Mouse (Mus musculus) megakaryocyte progenitor cell, adult 5-6 weeks (primary cell): ENCODE measurements around the gene Olfr923. TPM values are rescaled to one million over a fixed set of nuclear protein-coding genes. Genes with fewer than 3 reads are reported as not detected.
"Not testable (repeated sequence)": the region's sequence is repeated elsewhere in the genome, so short reads cannot be mapped to it uniquely, and the experiment has no call there.

ENCODE experiments used
- ATAC-seq: replicated peaks from 2 replicates; pipeline ENCODE4 v1.8.0; 2016; ENCODE audit warnings: mild to moderate bottlenecking, moderate TSS enrichment, inconsistent platforms; ENCODE audit not compliant: poor library complexity
- total RNA-seq, 2 experiments: library from RNA; stranded (forward) in 1 of 2; stranded (reverse) in 1 of 2; fragments of 157-497, 149-512 nt in 1 of 2; fragments of 200-1000 nt in 1 of 2; gene quantifications; 2 replicates each; pipeline versions ENCODE4 v1.2.3 to v1.2.4; 2015 to 2017

Gene Olfr923
- total RNA-seq (2015) (not detected in 2 replicates), total RNA-seq (2017) (not detected in 2 replicates)

- ATAC-seq, result no peak
These were observed at the start of gene Olfr923 for GRCm38 (mm10) chr9:38826245-38826644. Olfr923 (plus strand) TSS chr9:38826545.

GRCm38 (mm10) chr9:38792689-38793088 is 33.7 kb upstream of the Olfr923 start:
- no peak for ATAC-seq

GRCm38 (mm10) chr9:38805696-38806095 is 20.6 kb upstream of the Olfr923 start:
- ATAC-seq, result no peak

GRCm38 (mm10) chr9:38814314-38814713 is 12.0 kb upstream of the Olfr923 start, which contains the start of gene Olfr922:
Olfr922 (plus strand) TSS chr9:38814614.
- no peak for ATAC-seq

- peak; percentile 34; the same call in 1 of the 2 replicates for ATAC-seq
These were observed 10.8 kb upstream of the Olfr923 start for GRCm38 (mm10) chr9:38815458-38815986.

GRCm38 (mm10) chr9:38833027-38833426 is 6.7 kb downstream of the Olfr923 start:
- no peak for ATAC-seq

GRCm38 (mm10) chr9:38844149-38844548 is 17.8 kb downstream of the Olfr923 start, which contains the start of gene Olfr924:
Olfr924 (plus strand) TSS chr9:38844449.
- no peak for ATAC-seq

GRCm38 (mm10) chr9:38854760-38855159 is 28.4 kb downstream of the Olfr923 start, which contains the start of gene Olfr26:
Olfr26 (plus strand) TSS chr9:38855060.
- ATAC-seq, result no peak

GRCm38 (mm10) chr9:38874880-38875279 is 48.5 kb downstream of the Olfr923 start:
- ATAC-seq, result not testable (repeated sequence)

GRCm38 (mm10) chr9:38876826-38877225 is 50.5 kb downstream of the Olfr923 start, which contains the start of gene Olfr926:
Olfr926 (plus strand) TSS chr9:38877126.
- no peak for ATAC-seq

Other genes with a start within 250 kb of the Olfr923 start
- gene Olfr912, start 246.4 kb upstream of the Olfr923 start, total RNA-seq (2015), result not detected in 2 replicates
- gene Olfr912, start 246.4 kb upstream of the Olfr923 start, total RNA-seq (2017), result not detected in 2 replicates
- gene Olfr913, start 233.8 kb upstream of the Olfr923 start, total RNA-seq (2015), result not detected in 2 replicates
- not detected in 2 replicates for gene Olfr913, start 233.8 kb upstream of the Olfr923 start, total RNA-seq (2017)
- gene Olfr914, start 221.4 kb upstream of the Olfr923 start, total RNA-seq (2015), result not detected in 2 replicates
- gene Olfr914, start 221.4 kb upstream of the Olfr923 start, total RNA-seq (2017), result not detected in 2 replicates
- gene Olfr916, start 166.7 kb upstream of the Olfr923 start, total RNA-seq (2015), result not detected in 2 replicates
- gene Olfr916, start 166.7 kb upstream of the Olfr923 start, total RNA-seq (2017), result not detected in 2 replicates
- not detected in 2 replicates for gene Olfr917, start 160.7 kb upstream of the Olfr923 start, total RNA-seq (2015)
- gene Olfr917, start 160.7 kb upstream of the Olfr923 start, total RNA-seq (2017), result not detected in 2 replicates
- gene Olfr918, start 151.9 kb upstream of the Olfr923 start, total RNA-seq (2015), result not detected in 2 replicates
- not detected in 2 replicates for gene Olfr918, start 151.9 kb upstream of the Olfr923 start, total RNA-seq (2017)
- gene Olfr919, start 122.9 kb upstream of the Olfr923 start, total RNA-seq (2015), result not detected in 2 replicates
- gene Olfr919, start 122.9 kb upstream of the Olfr923 start, total RNA-seq (2017), result not detected in 2 replicates
- 24.6 and 29.1 TPM in 2 replicates for gene Vwa5a, start 108.3 kb upstream of the Olfr923 start, total RNA-seq (2015)
- 32.7 and 34.7 TPM in 2 replicates for gene Vwa5a, start 108.3 kb upstream of the Olfr923 start, total RNA-seq (2017)
- 0.10 and 0.49 TPM in 2 replicates for gene Olfr920, start 74.2 kb upstream of the Olfr923 start, total RNA-seq (2015)
- 0.20 TPM in 1 of 2 replicates, not detected in the other for gene Olfr920, start 74.2 kb upstream of the Olfr923 start, total RNA-seq (2017)
- not detected in 2 replicates for gene Olfr921, start 53.5 kb upstream of the Olfr923 start, total RNA-seq (2015)
- gene Olfr921, start 53.5 kb upstream of the Olfr923 start, total RNA-seq (2017), result not detected in 2 replicates
- gene Olfr922, start 11.9 kb upstream of the Olfr923 start, total RNA-seq (2015), result not detected in 2 replicates
- not detected in 2 replicates for gene Olfr922, start 11.9 kb upstream of the Olfr923 start, total RNA-seq (2017)
- gene Olfr924, start 17.9 kb downstream of the Olfr923 start, total RNA-seq (2015), result not detected in 2 replicates
- not detected in 2 replicates for gene Olfr924, start 17.9 kb downstream of the Olfr923 start, total RNA-seq (2017)
- gene Olfr26, start 28.5 kb downstream of the Olfr923 start, total RNA-seq (2015), result not detected in 2 replicates
- not detected in 2 replicates for gene Olfr26, start 28.5 kb downstream of the Olfr923 start, total RNA-seq (2017)
- not detected in 2 replicates for gene Olfr926, start 50.6 kb downstream of the Olfr923 start, total RNA-seq (2015)
- gene Olfr926, start 50.6 kb downstream of the Olfr923 start, total RNA-seq (2017), result not detected in 2 replicates
- gene Olfr930, start 103.3 kb downstream of the Olfr923 start, total RNA-seq (2015), result not detected in 2 replicates
- gene Olfr930, start 103.3 kb downstream of the Olfr923 start, total RNA-seq (2017), result not detected in 2 replicates
- gene Olfr933, start 145.8 kb downstream of the Olfr923 start, total RNA-seq (2015), result not detected in 2 replicates
- gene Olfr933, start 145.8 kb downstream of the Olfr923 start, total RNA-seq (2017), result not detected in 2 replicates
- gene Olfr934, start 161.8 kb downstream of the Olfr923 start, total RNA-seq (2015), result not detected in 2 replicates
- gene Olfr934, start 161.8 kb downstream of the Olfr923 start, total RNA-seq (2017), result not detected in 2 replicates
- gene Olfr935, start 173.1 kb downstream of the Olfr923 start, total RNA-seq (2015), result not detected in 2 replicates
- not detected in 2 replicates for gene Olfr935, start 173.1 kb downstream of the Olfr923 start, total RNA-seq (2017)
- gene Olfr146, start 196.8 kb downstream of the Olfr923 start, total RNA-seq (2015), result not detected in 2 replicates
- not detected in 2 replicates for gene Olfr146, start 196.8 kb downstream of the Olfr923 start, total RNA-seq (2017)
- gene Olfr937, start 238.4 kb downstream of the Olfr923 start, total RNA-seq (2015), result not detected in 2 replicates
- not detected in 2 replicates for gene Olfr937, start 238.4 kb downstream of the Olfr923 start, total RNA-seq (2017)